Mouse (Mus musculus) MEL (cell line): ENCODE results near the gene 1700013F07Rik. TPM values are rescaled to one million over a fixed set of nuclear protein-coding genes. Genes with fewer than 3 reads are reported as not detected.
"Not testable (repeated sequence)": the region's sequence is repeated elsewhere in the genome, so short reads cannot be mapped to it uniquely, and the experiment has no call there.

Experiments
- DNase-seq: peaks from one replicate; pipeline ENCODE4 v3.0.0; 2011; ENCODE audit warnings: low read depth, low spot score
- H3K27ac ChIP-seq: 2 replicates; pipeline ENCODE4 v1.5.1; 2012; ENCODE audit warnings: low read depth, mild to moderate bottlenecking, control low read depth, low read length, moderate library complexity; ENCODE audit not compliant: control insufficient read depth
- H3K27me3 ChIP-seq, 2 experiments: fragments of 150-350 bp in 1 of 2; sonication (generic) in 1 of 2; 2 replicates each; pipeline ENCODE4 v1.6.1; 2012; ENCODE audit warnings: low read length in 2 of 2, mild to moderate bottlenecking in 2 of 2, improper control_type of control experiment in 1 of 2, moderate library complexity in 1 of 2; ENCODE audit not compliant: insufficient read depth in 2 of 2, control insufficient read depth in 1 of 2
- H3K36me3 ChIP-seq, 2 experiments: 2 replicates each; pipeline ENCODE4 v1.6.1; 2012 to 2014; ENCODE audit warnings: low read length in 2 of 2, improper control_type of control experiment in 1 of 2, inconsistent platforms in 1 of 2, mild to moderate bottlenecking in 1 of 2; ENCODE audit not compliant: insufficient read depth in 2 of 2, control insufficient read depth in 1 of 2
- H3K4me1 ChIP-seq, 2 experiments: fragments of 150-350 bp in 1 of 2; sonication (generic) in 1 of 2; 2 replicates each; pipeline ENCODE4 v1.6.1; 2012; ENCODE audit warnings: low read length in 2 of 2, improper control_type of control experiment in 1 of 2, mild to moderate bottlenecking in 1 of 2; ENCODE audit not compliant: insufficient read depth in 2 of 2, control insufficient read depth in 1 of 2
- H3K4me3 ChIP-seq, 2 experiments: fragments of 150-350 bp in 1 of 2; sonication (generic) in 1 of 2; 2 replicates each; pipeline ENCODE4 v1.5.1; 2012; ENCODE audit warnings: low read depth in 2 of 2, low read length in 2 of 2, mild to moderate bottlenecking in 2 of 2, moderate library complexity in 2 of 2, control low read depth in 1 of 2, improper control_type of control experiment in 1 of 2; ENCODE audit not compliant: control insufficient read depth in 1 of 2, insufficient read depth in 1 of 2
- H3K79me2 ChIP-seq: 2 replicates; pipeline ENCODE4 v1.6.1; 2012; ENCODE audit warnings: mild to moderate bottlenecking, low read length, moderate library complexity; ENCODE audit not compliant: control insufficient read depth, poor library complexity, insufficient read depth
- H3K9ac ChIP-seq: 2 replicates; pipeline ENCODE4 v1.6.1; 2012; ENCODE audit warnings: low read depth, mild to moderate bottlenecking, control low read depth, low read length, moderate library complexity; ENCODE audit not compliant: control insufficient read depth, poor library complexity, severe bottlenecking
- H3K9me3 ChIP-seq: fragments of 150-350 bp; sonication (generic); replicated peaks from 2 replicates; pipeline ENCODE4 v1.6.1; 2012; ENCODE audit warnings: mild to moderate bottlenecking, low read length, improper control_type of control experiment, moderate library complexity; ENCODE audit not compliant: insufficient read depth
- CHD1 ChIP-seq: IDR thresholded peaks from 2 replicates; pipeline ENCODE4 v1.6.1; 2012; ENCODE audit warnings: low read depth, mild to moderate bottlenecking, inconsistent platforms, low read length, improper control_type of control experiment
- ETS1 ChIP-seq: IDR thresholded peaks from 2 replicates; pipeline ENCODE4 v1.6.1; 2012; ENCODE audit warnings: low read depth, mild to moderate bottlenecking, inconsistent platforms, low read length, improper control_type of control experiment, moderate library complexity
- HCFC1 ChIP-seq: IDR thresholded peaks from 2 replicates; pipeline ENCODE4 v1.6.1; 2012; ENCODE audit warnings: low read depth, mild to moderate bottlenecking, inconsistent platforms, low read length, improper control_type of control experiment, moderate library complexity
- MAZ ChIP-seq: IDR thresholded peaks from 2 replicates; pipeline ENCODE4 v1.6.1; 2012; ENCODE audit warnings: low read depth, mild to moderate bottlenecking, inconsistent platforms, low read length, improper control_type of control experiment
- NRF1 ChIP-seq: IDR thresholded peaks from 2 replicates; pipeline ENCODE4 v1.6.1; 2014; ENCODE audit warnings: low read depth, mild to moderate bottlenecking, inconsistent platforms, low read length, improper control_type of control experiment, moderate library complexity; ENCODE audit not compliant: poor library complexity, insufficient read depth, severe bottlenecking
- POLR2AphosphoS2 ChIP-seq: IDR thresholded peaks from 2 replicates; pipeline ENCODE4 v1.6.1; 2011; ENCODE audit warnings: low read length, improper control_type of control experiment
- POLR2AphosphoS5 ChIP-seq: IDR thresholded peaks from 2 replicates; pipeline ENCODE4 v1.6.1; 2012; ENCODE audit warnings: low read depth, borderline replicate concordance, mild to moderate bottlenecking, inconsistent platforms, low read length, moderate library complexity, mixed read lengths
- RAD21 ChIP-seq: IDR thresholded peaks from 2 replicates; pipeline ENCODE4 v1.6.1; 2011; ENCODE audit warnings: mild to moderate bottlenecking, low read depth, low read length, improper control_type of control experiment
- SMC3 ChIP-seq: IDR thresholded peaks from 2 replicates; pipeline ENCODE4 v1.6.1; 2011; ENCODE audit warnings: low read depth, low read length, improper control_type of control experiment
- TCF12 ChIP-seq: IDR thresholded peaks from 2 replicates; pipeline ENCODE4 v1.6.1; 2014; ENCODE audit warnings: low read depth, mild to moderate bottlenecking, inconsistent platforms, low read length, improper control_type of control experiment, moderate library complexity
- UBTF ChIP-seq: IDR thresholded peaks from 2 replicates; pipeline ENCODE4 v1.6.1; 2012; ENCODE audit warnings: low read depth, mild to moderate bottlenecking, inconsistent platforms, low read length, improper control_type of control experiment, moderate library complexity, borderline replicate concordance; ENCODE audit not compliant: insufficient read depth
- USF2 ChIP-seq, 2 experiments: IDR thresholded peaks; 2 replicates each; pipeline ENCODE4 v1.6.1; 2011 to 2012; ENCODE audit warnings: improper control_type of control experiment in 2 of 2, low read length in 2 of 2, borderline replicate concordance in 1 of 2, inconsistent platforms in 1 of 2, low read depth in 1 of 2, mild to moderate bottlenecking in 1 of 2; ENCODE audit not compliant: insufficient read depth in 1 of 2
- ZC3H11A ChIP-seq: IDR thresholded peaks from 2 replicates; pipeline ENCODE4 v1.6.1; 2012; ENCODE audit warnings: low read depth, mild to moderate bottlenecking, inconsistent platforms, low read length, improper control_type of control experiment
- ZNF384 ChIP-seq: IDR thresholded peaks from 2 replicates; pipeline ENCODE4 v1.6.1; 2012; ENCODE audit warnings: low read depth, mild to moderate bottlenecking, inconsistent platforms, low read length, improper control_type of control experiment
- polyA plus RNA-seq, 2 experiments: library from polyadenylated mRNA; stranded (reverse) in 1 of 2; unstranded in 1 of 2; fragments of >175 nt in 1 of 2; fragments of >200 nt in 1 of 2; gene quantifications; 2 replicates each; pipeline versions ENCODE4 v1.2.1 to v1.2.4; 2012; ENCODE audit warnings: low replicate concordance in 2 of 2, low read depth in 1 of 2; ENCODE audit not compliant: insufficient read length in 2 of 2, insufficient read depth in 1 of 2, missing spikeins in 1 of 2
- total RNA-seq: library from RNA; depleted of rRNA; stranded (reverse); fragments of 300-350 nt; gene quantifications from 2 replicates; pipeline ENCODE4 v1.2.3, GENCODE M21; 2012

Gene 1700013F07Rik
- total and polyA plus RNA-seq, 3 experiments = 0.17 TPM; not detected in 2

- not testable (repeated sequence) for H3K9me3 ChIP-seq, DNase-seq, H3K4me3 ChIP-seq, H3K9ac ChIP-seq, H3K27ac ChIP-seq, H3K4me1 ChIP-seq, H3K79me2 ChIP-seq, H3K36me3 ChIP-seq
- peaks cover 32 to 49% of the 10 kb centered on the region in 2 experiments for H3K27me3 ChIP-seq
Observed at GRCm38 (mm10) chr3:108501411-108501810, 32.5 kb upstream of the 1700013F07Rik start.

GRCm38 (mm10) chr3:108503908-108504307 is 30.0 kb upstream of the 1700013F07Rik start:
- Histone ChIP-seq H3K79me2 (no peaks in the 10 kb centered on the region), H3K9ac (no peak overlapping the region), H3K36me3 (no peaks in the 10 kb centered on the region), H3K27ac (no peak overlapping the region), H3K27me3 (peaks cover 27 to 44% of the 10 kb centered on the region in 2 experiments), H3K4me1 (no peaks in the 10 kb centered on the region), H3K4me3 (no peak overlapping the region), H3K9me3 (no peaks in the 10 kb centered on the region)
- DNase-seq = no peak
- TF ChIP-seq CHD1 (no peak), NRF1 (no peak), MAZ (no peak), USF2 (IDR thresholded peaks at IDR 0.05; ENCODE audit: borderline replicate concordance in 1 of 2, insufficient read depth in 1 of 2, low read depth in 1 of 2, low read length in 2 of 2) (no peak), SMC3 (no peak), TCF12 (no peak), HCFC1 (no peak), POLR2AphosphoS5 (no peak), RAD21 (no peak), ZNF384 (no peak), POLR2AphosphoS2 (no peak), ZC3H11A (no peak), ETS1 (no peak), UBTF (no peak)
